Mouse (Mus musculus) frontal cortex, postnatal 14 days (tissue): ENCODE measurements around the gene Ccdc162.

Experiments used
- DNase-seq, 2 experiments: peaks; one replicate each; pipeline ENCODE4 v3.0.0; 2022; ENCODE audit warnings: low spot score in 2 of 2

Ccdc162 gene

DNA sequence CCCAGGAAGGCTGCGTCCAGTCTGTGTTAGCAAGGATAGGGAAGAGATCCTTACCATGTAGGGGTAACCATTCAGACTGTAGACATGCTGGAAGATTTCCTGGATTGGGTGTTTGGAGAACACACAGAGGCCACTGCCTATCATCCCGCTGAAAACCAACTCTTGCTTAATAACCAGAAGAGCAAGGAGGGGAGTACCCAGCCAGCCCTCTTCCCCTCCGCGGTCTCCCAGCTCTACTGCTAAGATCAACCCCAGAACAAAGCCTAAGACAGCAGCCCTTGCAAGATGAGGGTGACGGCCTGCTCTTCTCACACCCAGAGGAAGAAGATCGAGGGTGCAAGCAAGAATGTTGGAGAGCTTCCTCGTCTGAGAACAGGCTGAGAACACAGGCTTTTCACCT is 227.6 kb downstream of the Ccdc162 start:
- DNase-seq = no peak
